Mouse (Mus musculus): ENCODE data around the gene Cdsn.

GRCm38 (mm10) chr17:35569091-35569944, 17.4 kb downstream of the Cdsn start:
- TF ChIP-seq GATA1 (IDR thresholded peaks at IDR 0.05; ENCODE audit: borderline replicate concordance, low read length), result no peak
- no peak for TF ChIP-seq FLI1 (IDR thresholded peaks at IDR 0.05; ENCODE audit: low read length)
